Mouse (Mus musculus): ENCODE data around the gene Zfp740.

DNA sequence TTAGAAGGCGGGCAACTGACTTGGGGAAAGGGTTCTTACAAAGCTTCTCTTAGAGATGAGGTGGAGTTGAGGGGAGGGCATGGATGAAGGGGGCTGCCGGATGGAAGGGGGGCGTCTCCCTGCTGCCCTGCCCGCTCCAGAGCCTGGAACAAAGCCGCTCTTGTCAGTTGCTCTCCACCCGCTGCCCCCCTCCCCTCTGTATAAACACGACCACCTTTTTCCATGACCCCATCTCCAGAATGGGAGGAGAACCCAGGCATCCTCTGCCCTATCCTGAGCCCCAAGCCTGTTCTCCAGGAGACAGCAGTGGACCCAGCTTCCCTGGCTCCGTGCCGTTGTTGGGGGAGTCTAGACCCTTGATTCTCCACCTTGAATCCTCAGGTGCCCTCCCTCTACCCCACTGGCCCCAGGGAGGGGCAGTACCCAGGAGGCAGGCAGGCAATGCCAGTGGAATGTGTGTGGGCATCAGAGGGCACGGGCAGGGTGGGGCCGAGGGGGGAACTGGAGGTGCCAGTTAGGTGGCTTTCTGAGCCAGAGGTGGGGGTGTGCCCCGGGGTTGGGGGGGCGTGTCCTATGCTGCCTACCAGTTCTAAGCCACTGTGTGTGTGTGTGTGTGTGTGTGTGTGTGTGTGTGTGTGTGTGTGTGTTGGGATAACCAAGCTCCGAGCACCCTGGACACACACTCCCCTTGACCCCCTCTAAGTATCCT, 52.7 kb downstream of the Zfp740 start:
- TF ChIP-seq POLR2A (IDR thresholded peaks at IDR 0.05; ENCODE audit: control insufficient read depth, extremely low read depth, insufficient read depth, low read length, poor library complexity) (no peak), CTCF (IDR thresholded peaks at IDR 0.05; ENCODE audit: borderline replicate concordance, control insufficient read depth, extremely low read depth, insufficient read depth, low read length, poor library complexity) (no peak)

Data from thymus, adult 2 months (tissue).